Mouse (Mus musculus) testis, adult 2 months (tissue): ENCODE results near the gene Bsn.

ENCODE experiments used
- CTCF ChIP-seq: fragments of 200-500 bp; IDR thresholded peaks from 2 replicates; pipeline ENCODE4 v1.5.1; 2012; ENCODE audit warnings: low read depth, mild to moderate bottlenecking, inconsistent platforms, low read length, moderate library complexity; ENCODE audit not compliant: control insufficient read depth, insufficient read depth, insufficient replicate concordance
- POLR2A ChIP-seq: fragments of 200-500 bp; IDR thresholded peaks from 2 replicates; pipeline ENCODE4 v1.6.1; 2012; ENCODE audit warnings: low read depth, mild to moderate bottlenecking, inconsistent platforms, low read length, moderate library complexity; ENCODE audit not compliant: control insufficient read depth

- TF ChIP-seq CTCF (no peak), POLR2A (no peak)
These were observed 107.6 kb downstream of the Bsn start for GRCm38 (mm10) chr9:108082549-108082948.
